Mouse (Mus musculus): ENCODE results near the gene Cenpw. TPM values are rescaled to one million over a fixed set of nuclear protein-coding genes. Genes with fewer than 3 reads are reported as not detected.

Cenpw gene
- polyA plus RNA-seq (2016; fragmentation: Nextera tagmentation; extraction: Ambion mirVana), result 25.8 and 27.8 TPM in 2 replicates

GRCm38 (mm10) chr10:30199916-30200826 lies at the start of gene Cenpw:
TSS of gene Cenpw (minus strand) at chr10:30200560.
- Histone ChIP-seq H3K36me3 (no peaks in the 10 kb centered on the region), H3K27me3 (replicated peaks) (no peaks in the 10 kb centered on the region), H3K27ac (no peak within 1 kb of the TSS), H3K4me3 (peak within 1 kb of the TSS; percentile 76), H3K9me3 (no peaks in the 10 kb centered on the region), H3K4me2 (replicated peaks) (peak within 1 kb of the TSS; percentile 89), H3K9ac (peak within 1 kb of the TSS; percentile 64), H3K4me1 (peaks cover 2% of the 10 kb centered on the region; the same call in 1 of the 2 replicates)
- peak; percentile 100 for ATAC-seq (ENCODE audit: low FRiP score, low read depth)
- WGBS, result 1% methylated on average over 55 of the region's 55 CpGs

GRCm38 (mm10) chr10:30249654-30250053 lies 49.3 kb upstream of the Cenpw start:
- Histone ChIP-seq H3K27me3 (replicated peaks) (no peaks in the 10 kb centered on the region), H3K9ac (no peak overlapping the region), H3K9me3 (no peaks in the 10 kb centered on the region), H3K4me1 (no peaks in the 10 kb centered on the region), H3K4me3 (no peak overlapping the region), H3K27ac (no peak overlapping the region), H3K4me2 (replicated peaks) (no peak overlapping the region), H3K36me3 (no peaks in the 10 kb centered on the region)
- WGBS, result 82% methylated on average over 3 of the region's 3 CpGs
- no peak for ATAC-seq (ENCODE audit: low FRiP score, low read depth)

DNA sequence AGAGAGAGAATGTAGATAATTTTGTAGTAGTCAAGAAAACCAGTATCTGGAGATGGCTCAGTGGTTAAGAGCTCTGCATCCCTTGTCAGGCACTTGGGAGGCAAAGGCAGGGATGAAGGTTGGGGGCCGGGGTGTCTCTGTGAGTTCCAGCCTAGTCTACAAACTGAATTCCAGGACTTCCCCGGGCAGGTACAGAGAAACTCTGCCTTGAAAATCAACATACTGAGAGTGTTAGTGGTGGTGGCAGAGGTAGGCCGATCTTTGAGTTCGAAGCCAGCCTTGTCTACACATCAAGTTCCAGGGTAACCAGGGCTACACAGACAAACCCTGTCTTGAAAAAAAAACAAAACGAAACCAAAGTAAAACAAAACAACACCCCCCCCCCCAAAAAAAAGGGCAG lies 859 bp downstream of the Cenpw start:
- no peaks in the 10 kb centered on the region for H3K9me3 ChIP-seq
- H3K27ac ChIP-seq, result no peak overlapping the region
- peak overlapping the region; percentile 76 for H3K4me3 ChIP-seq
- H3K4me2 ChIP-seq (replicated peaks), result peak overlapping the region; percentile 89
- H3K36me3 ChIP-seq, result no peaks in the 10 kb centered on the region
- no peak for ATAC-seq (ENCODE audit: low FRiP score, low read depth)
- peaks cover 2% of the 10 kb centered on the region; the same call in 1 of the 2 replicates for H3K4me1 ChIP-seq
- peak overlapping the region; percentile 64; the same call in 1 of the 2 replicates for H3K9ac ChIP-seq
- no peaks in the 10 kb centered on the region for H3K27me3 ChIP-seq (replicated peaks)
- 65% methylated on average over 5 of the region's 5 CpGs for WGBS

GRCm38 (mm10) chr10:30167700-30168099 lies 32.7 kb downstream of the Cenpw start:
- no peaks in the 10 kb centered on the region for H3K4me1 ChIP-seq
- WGBS, result 82% methylated on average over 4 of the region's 4 CpGs
- H3K27me3 ChIP-seq (replicated peaks), result no peaks in the 10 kb centered on the region
- H3K36me3 ChIP-seq, result no peaks in the 10 kb centered on the region
- H3K4me2 ChIP-seq (replicated peaks), result no peak overlapping the region
- H3K9ac ChIP-seq, result no peak overlapping the region
- no peak for ATAC-seq (ENCODE audit: low FRiP score, low read depth)
- H3K27ac ChIP-seq, result no peak overlapping the region
- no peak overlapping the region for H3K4me3 ChIP-seq
- H3K9me3 ChIP-seq, result no peaks in the 10 kb centered on the region
